Mouse (Mus musculus) brown adipose tissue, adult 24 weeks (tissue): ENCODE results near the gene Gm7971. TPM values are rescaled to one million over a fixed set of nuclear protein-coding genes. Genes with fewer than 3 reads are reported as not detected.
"Not testable (repeated sequence)": the region's sequence is repeated elsewhere in the genome, so short reads cannot be mapped to it uniquely, and the experiment has no call there.

Source experiments
- H3K27ac ChIP-seq: fragments of 200-500 bp; replicated peaks from 2 replicates; pipeline ENCODE4 v1.5.1; 2012; ENCODE audit warnings: low read depth, mild to moderate bottlenecking, low read length
- H3K4me1 ChIP-seq: fragments of 200-500 bp; 2 replicates; pipeline ENCODE4 v1.6.1; 2012; ENCODE audit warnings: low read length, mixed read lengths; ENCODE audit not compliant: control insufficient read depth, insufficient read depth, insufficient read length
- H3K4me3 ChIP-seq: fragments of 200-500 bp; 2 replicates; pipeline ENCODE4 v1.5.1; 2012; ENCODE audit warnings: low read depth, mild to moderate bottlenecking, low read length, moderate library complexity; ENCODE audit not compliant: insufficient read depth
- polyA plus RNA-seq: library from polyadenylated mRNA; stranded (reverse); fragments of >200 nt; gene quantifications from 2 replicates; pipeline ENCODE4 v1.2.4, GENCODE M21; 2012; ENCODE audit not compliant: missing spikeins, insufficient read depth, insufficient read length

Gene Gm7971
- not detected in 2 replicates for polyA plus RNA-seq

DNA sequence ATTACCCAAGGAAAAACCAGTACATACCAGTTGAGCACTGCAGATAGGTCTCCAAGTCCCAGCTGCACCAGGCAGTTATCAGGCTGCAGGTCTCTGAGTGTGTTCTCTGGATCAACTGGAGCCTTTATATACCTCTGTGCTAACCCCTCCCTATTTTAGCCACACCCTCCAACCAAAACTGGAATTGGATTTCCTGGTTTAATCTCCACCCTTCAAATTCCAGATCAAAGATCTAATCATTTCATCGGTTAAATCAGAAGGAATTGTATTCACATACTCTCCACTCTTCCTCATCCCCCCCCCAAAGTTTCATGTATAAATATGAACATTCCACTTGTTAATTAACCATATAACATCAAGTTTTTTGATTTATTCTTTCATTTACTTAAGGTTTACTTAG, at the start of gene Gm7971:
Gene Gm7971 (minus strand): TSS at position 101 of the 400 bp plus-strand sequence.
- H3K27ac ChIP-seq, H3K4me1 ChIP-seq, H3K4me3 ChIP-seq: not testable (repeated sequence)

Other genes with a start within 250 kb of the Gm7971 start
- not detected in 2 replicates for gene D5Ertd577e, start 138.1 kb downstream of the Gm7971 start, polyA plus RNA-seq
- gene Gm3286, start 84.1 kb downstream of the Gm7971 start, polyA plus RNA-seq, result not detected in 2 replicates
- not detected in 2 replicates for gene Gm7978, start 141.3 kb upstream of the Gm7971 start, polyA plus RNA-seq
- not detected in 2 replicates for gene Gm7982, start 147.1 kb upstream of the Gm7971 start, polyA plus RNA-seq
- gene E330014E10Rik, start 181.1 kb upstream of the Gm7971 start, polyA plus RNA-seq, result not detected in 2 replicates